Mouse (Mus musculus) heart, postnatal 0 days (tissue): ENCODE results near the gene 9130213A22Rik.

Experiments used
- CTCF ChIP-seq: IDR thresholded peaks from 2 replicates; pipeline ENCODE4 v1.5.1; 2016; ENCODE audit warnings: antibody characterized with exemption, control low read depth, low read depth
- EP300 ChIP-seq: IDR thresholded peaks from 2 replicates; pipeline ENCODE4 v1.6.1; 2016; ENCODE audit warnings: antibody characterized with exemption, low read depth

GRCm38 (mm10) chr11:69073065-69073888 is 49.1 kb downstream of the 9130213A22Rik start:
- TF ChIP-seq EP300, result peak; percentile 81
- no peak for TF ChIP-seq CTCF
